Mouse (Mus musculus) heart, adult 2 months (tissue): ENCODE data around the gene Sirt6. TPM values are rescaled to one million over a fixed set of nuclear protein-coding genes. Genes with fewer than 3 reads are reported as not detected.

Experiments
- DNase-seq, 2 experiments: peaks; one replicate each; pipeline ENCODE4 v3.0.0; 2021
- H3K27ac ChIP-seq: fragments of 200-600 bp; 2 replicates; pipeline ENCODE4 v1.8.1; 2022
- H3K27me3 ChIP-seq: fragments of 200-500 bp; 2 replicates; pipeline ENCODE4 v1.6.1; 2012; ENCODE audit warnings: mild to moderate bottlenecking, low read length, inconsistent platforms, mixed read lengths; ENCODE audit not compliant: control insufficient read depth, insufficient read depth
- H3K36me3 ChIP-seq: fragments of 200-500 bp; 2 replicates; pipeline ENCODE4 v1.6.1; 2012; ENCODE audit warnings: low read length, inconsistent platforms; ENCODE audit not compliant: control insufficient read depth, insufficient read depth
- H3K4me1 ChIP-seq: fragments of 200-500 bp; 2 replicates; pipeline ENCODE4 v1.6.1; 2011; ENCODE audit warnings: low read length; ENCODE audit not compliant: control insufficient read depth, insufficient read depth
- H3K4me3 ChIP-seq: fragments of 200-600 bp; 2 replicates; pipeline ENCODE4 v1.8.1; 2022
- H3K79me2 ChIP-seq: fragments of 200-500 bp; replicated peaks from 2 replicates; pipeline ENCODE4 v1.6.1; 2012; ENCODE audit warnings: mild to moderate bottlenecking, inconsistent platforms, low read length, moderate library complexity, mixed read lengths; ENCODE audit not compliant: control insufficient read depth, insufficient read depth
- H3K9ac ChIP-seq: fragments of 200-500 bp; 2 replicates; pipeline ENCODE4 v1.6.1; 2012; ENCODE audit warnings: low read depth, mild to moderate bottlenecking, control low read depth, inconsistent platforms, low read length, mixed read lengths
- CTCF ChIP-seq: fragments of 200-600 bp; IDR thresholded peaks from 2 replicates; pipeline ENCODE4 v1.8.1; 2022; ENCODE audit warnings: antibody characterized with exemption, mild to moderate bottlenecking, moderate library complexity
- EP300 ChIP-seq: fragments of 200-500 bp; IDR thresholded peaks from 2 replicates; pipeline ENCODE4 v1.6.1; 2011; ENCODE audit warnings: low read depth, low read length, control low read depth; ENCODE audit not compliant: insufficient read depth
- POLR2A ChIP-seq: fragments of 200-500 bp; IDR thresholded peaks from 2 replicates; pipeline ENCODE4 v1.6.1; 2011; ENCODE audit warnings: mild to moderate bottlenecking, low read depth, low read length, control low read depth; ENCODE audit not compliant: insufficient read depth
- WGBS: fragments of 180-500 bp; shearing (Covaris S2); methylation state at CpG from one replicate; pipeline ENCODE4 v1.1.7; 2018; 5-methylcytosine and 5-hydroxymethylcytosine counted together
- intact Hi-C: fragments of 180-260 bp; cut with DNase I; formaldehyde crosslinking; loops from one replicate; pipeline ENCODE4 v1.15.1; 2025
- polyA plus RNA-seq: library from polyadenylated mRNA; depleted of rRNA; stranded (reverse); fragments of >200 nt; gene quantifications from 2 replicates; pipeline ENCODE4 v1.2.3, GENCODE M21; 2012
- total RNA-seq, 2 experiments: library from RNA; stranded (reverse); gene quantifications; 2 replicates each; pipeline ENCODE4 v1.2.3; 2021

Gene Sirt6
- total and polyA plus RNA-seq, 3 experiments, result 7.0 to 15.4 (median 7.9) TPM

DNA sequence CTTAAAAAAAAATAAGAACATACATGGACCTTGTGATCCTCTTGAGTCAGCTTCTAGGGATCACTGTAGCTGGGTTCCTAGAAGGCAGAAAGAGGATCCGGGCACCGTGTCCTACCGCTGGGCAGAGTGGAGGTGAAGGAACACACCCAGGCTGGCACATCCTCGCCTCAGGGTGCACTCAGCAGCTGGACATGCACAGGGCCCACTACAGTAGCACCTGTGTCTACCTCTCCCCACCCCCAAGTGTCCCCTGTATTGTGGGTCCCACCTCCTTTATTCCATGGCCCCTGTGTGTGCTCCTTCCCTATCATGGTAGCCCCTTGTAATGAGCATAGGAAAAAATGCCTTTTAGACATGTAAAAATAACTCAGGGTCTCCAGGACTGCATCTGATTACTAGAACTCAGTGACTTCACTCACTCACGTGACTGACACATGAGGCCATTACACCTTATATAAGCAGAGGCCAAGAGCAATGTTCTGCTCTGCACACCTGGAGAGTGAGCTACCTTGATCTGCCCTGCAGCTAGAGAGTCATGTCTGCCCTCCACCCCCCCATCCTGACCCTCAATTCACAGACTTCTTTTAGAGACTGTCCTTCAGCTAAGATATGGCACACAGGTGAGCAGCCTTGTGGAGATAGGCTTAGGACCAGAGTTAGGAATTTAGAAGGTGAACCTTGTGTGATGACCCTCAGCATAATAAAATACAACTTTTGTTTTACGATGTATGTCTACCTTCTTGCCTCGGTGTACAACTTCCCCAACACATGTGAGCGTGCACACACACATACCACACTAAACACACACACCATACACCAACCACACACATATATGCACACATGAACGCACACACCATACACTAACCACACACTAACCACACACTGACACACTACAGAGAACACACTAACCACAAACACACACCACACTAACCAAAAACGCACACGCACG, 23.3 kb downstream of the Sirt6 start:
- Histone ChIP-seq H3K27me3 (no peaks in the 10 kb centered on the region), H3K27ac (peak overlapping the region; percentile 60; the same call in 1 of the 2 replicates), H3K4me1 (peaks cover 12% of the 10 kb centered on the region), H3K9ac (peak overlapping the region; percentile 40), H3K36me3 (no peaks in the 10 kb centered on the region), H3K4me3 (peak overlapping the region; percentile 38), H3K79me2 (no peaks in the 10 kb centered on the region)
- TF ChIP-seq EP300 (no peak), POLR2A (no peak), CTCF (no peak)
- DNase-seq, result no peak
- intact Hi-C loops, result loop anchor here (2.0 kb wide), 4 partner anchors 39 to 103 kb away; partner anchors contain the start of gene S1pr4
- WGBS, result 68% methylated on average over 12 of the region's 12 CpGs

DNA sequence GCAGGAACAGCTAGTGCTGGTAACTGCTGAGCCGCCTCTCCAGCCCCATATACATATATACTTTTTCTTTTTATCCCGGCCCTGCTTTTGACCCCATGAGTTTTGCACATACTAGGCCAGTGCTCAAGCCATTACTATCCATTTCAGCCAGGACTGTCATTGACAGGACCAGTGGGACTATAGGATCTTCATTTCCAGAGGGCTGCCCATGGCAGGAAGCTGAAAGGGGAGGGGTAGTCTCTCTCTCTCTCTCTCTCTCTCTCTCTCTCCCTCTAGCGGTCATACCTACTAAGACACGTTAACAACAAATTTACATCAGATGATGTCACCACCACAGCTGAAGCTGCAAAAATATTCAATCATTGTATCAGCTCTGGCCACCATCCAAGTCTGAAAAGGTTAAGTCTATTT, 24.9 kb downstream of the Sirt6 start:
- peak in 1 of 2 experiments; percentile 30 for DNase-seq
- 25% methylated on average over 4 of the region's 4 CpGs for WGBS
- H3K36me3 ChIP-seq, result no peaks in the 10 kb centered on the region
- H3K27ac ChIP-seq, result no peak overlapping the region
- H3K27me3 ChIP-seq, result no peaks in the 10 kb centered on the region
- intact Hi-C loops, result no loop called here
- TF ChIP-seq POLR2A (no peak), CTCF (peak; percentile 75)
- H3K4me1 ChIP-seq, result peaks cover 12% of the 10 kb centered on the region
- H3K9ac ChIP-seq, result no peak overlapping the region
- H3K4me3 ChIP-seq, result no peak overlapping the region
- H3K79me2 ChIP-seq, result no peaks in the 10 kb centered on the region

DNA sequence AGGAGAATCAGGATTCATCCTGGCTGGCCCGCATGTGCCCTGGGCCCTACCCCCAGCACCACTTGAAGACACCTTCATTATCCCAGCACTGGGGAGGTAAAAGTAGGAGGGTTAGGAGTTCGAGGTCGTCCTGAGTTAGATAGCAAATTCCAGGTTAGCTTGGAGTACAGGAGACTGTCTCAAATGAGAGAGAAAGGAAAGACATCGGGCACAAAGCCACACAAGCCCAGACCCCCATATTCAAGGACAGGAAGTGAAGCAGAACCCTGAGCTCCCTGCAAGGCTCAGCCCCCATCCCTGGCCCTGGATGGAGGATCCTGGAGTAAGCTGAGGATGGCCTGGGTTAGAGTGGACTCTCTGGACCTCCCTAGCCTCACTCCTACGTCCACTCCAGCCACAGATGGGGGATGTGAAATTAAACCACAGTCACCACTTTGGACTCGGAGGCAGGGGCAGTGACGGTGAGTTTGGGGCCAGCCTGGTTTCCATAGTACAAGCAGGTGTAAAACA, 26.1 kb downstream of the Sirt6 start:
- H3K27me3 ChIP-seq, result no peaks in the 10 kb centered on the region
- DNase-seq, result no peak
- no peak for TF ChIP-seq POLR2A
- no peak for TF ChIP-seq CTCF
- no peak for TF ChIP-seq EP300
- no peaks in the 10 kb centered on the region for H3K36me3 ChIP-seq
- H3K27ac ChIP-seq, result peak overlapping the region; percentile 55
- peak overlapping the region; percentile 42 for H3K4me3 ChIP-seq
- H3K9ac ChIP-seq, result peak overlapping the region; percentile 7
- intact Hi-C loops, result no loop called here
- peaks cover 11% of the 10 kb centered on the region for H3K4me1 ChIP-seq
- no peaks in the 10 kb centered on the region for H3K79me2 ChIP-seq
- 43% methylated on average over 7 of the region's 7 CpGs for WGBS

DNA sequence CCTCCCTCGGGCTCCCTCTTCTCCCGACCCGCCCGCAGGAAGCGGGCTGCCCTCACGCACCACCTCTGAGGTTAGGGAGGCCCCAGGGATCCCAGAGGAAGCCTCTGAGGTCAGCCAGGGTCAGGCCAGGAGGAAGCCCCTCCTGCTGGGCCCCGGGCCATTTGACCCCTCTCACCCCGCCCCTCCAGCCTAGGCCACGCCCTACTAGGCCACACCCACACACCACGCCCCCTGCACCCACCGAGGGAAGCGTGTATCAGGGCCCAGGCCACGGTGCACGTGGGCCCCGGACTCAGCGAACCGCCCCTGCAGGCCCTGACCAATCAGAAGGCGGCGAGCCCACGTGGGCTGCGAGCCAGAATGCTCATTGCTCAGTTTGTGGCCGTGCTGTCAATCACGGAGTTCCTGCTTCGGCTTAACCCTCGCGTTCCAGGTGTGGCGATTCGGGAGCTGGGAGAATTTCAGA, 26.8 kb downstream of the Sirt6 start, which contains the start of gene Tle6:
Gene Tle6, minus strand, starts transcription at position 336 of the 466 bp plus-strand sequence.
- DNase-seq, result peak; percentile 93 to 94
- Histone ChIP-seq H3K27ac (peak within 1 kb of the TSS; percentile 55), H3K9ac (peak within 1 kb of the TSS; percentile 7), H3K36me3 (no peaks in the 10 kb centered on the region), H3K4me1 (peaks cover 13% of the 10 kb centered on the region), H3K4me3 (peak within 1 kb of the TSS; percentile 42), H3K27me3 (no peaks in the 10 kb centered on the region), H3K79me2 (no peaks in the 10 kb centered on the region)
- WGBS, result 1% methylated on average over 28 of the region's 28 CpGs
- TF ChIP-seq POLR2A (0 out of 2 replicates have a peak, but pooled peaks have one; percentile 24), EP300 (no peak), CTCF (no peak)
- intact Hi-C loops, result no loop called here

DNA sequence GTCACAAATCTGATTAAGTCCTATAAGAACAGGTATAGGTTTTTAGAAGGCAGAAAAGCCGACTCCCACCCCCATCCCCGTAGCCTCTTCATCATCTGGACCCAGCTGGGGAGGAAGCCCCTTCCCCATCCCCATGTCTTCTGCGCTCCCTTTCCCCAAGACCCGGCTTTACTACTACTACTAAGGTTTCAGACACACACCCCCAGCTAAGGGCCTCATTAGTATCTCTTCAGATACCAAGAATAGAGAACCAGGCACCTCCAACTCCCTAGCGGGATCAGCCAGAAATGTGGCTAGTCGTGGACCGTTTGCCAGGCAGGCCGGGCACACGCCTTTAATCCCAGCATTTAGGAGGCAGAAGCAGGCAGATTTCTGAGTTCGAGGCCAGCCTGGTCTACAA, 27.5 kb downstream of the Sirt6 start:
- Histone ChIP-seq H3K4me1 (peaks cover 13% of the 10 kb centered on the region), H3K27me3 (no peaks in the 10 kb centered on the region), H3K4me3 (no peak overlapping the region), H3K36me3 (no peaks in the 10 kb centered on the region), H3K27ac (peak overlapping the region; percentile 55; the same call in 1 of the 2 replicates), H3K79me2 (no peaks in the 10 kb centered on the region), H3K9ac (no peak overlapping the region)
- no peak for DNase-seq
- WGBS, result 53% methylated on average over 10 of the region's 10 CpGs
- TF ChIP-seq EP300 (no peak), POLR2A (no peak), CTCF (no peak)
- intact Hi-C loops, result no loop called here

DNA sequence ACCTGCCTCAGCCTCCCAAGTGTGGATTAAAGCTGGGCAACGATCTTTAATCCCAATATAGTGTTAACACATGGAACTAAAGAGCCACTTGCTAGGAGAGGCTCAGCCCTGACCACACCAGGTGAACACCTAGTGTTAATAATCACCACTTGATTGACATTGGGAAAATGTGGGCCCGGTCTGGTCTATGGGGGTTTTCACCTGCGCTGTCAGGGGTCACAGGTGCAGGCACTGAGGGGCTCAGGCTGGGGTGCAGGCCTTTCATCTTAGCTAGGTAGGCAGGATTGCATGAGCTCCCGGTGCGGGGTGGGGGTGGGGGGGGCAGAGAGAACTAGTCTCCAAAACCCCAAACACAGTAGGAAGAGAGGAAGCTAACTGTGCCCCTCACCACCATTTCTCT, 28.0 kb downstream of the Sirt6 start:
- TF ChIP-seq EP300, result no peak
- TF ChIP-seq CTCF, result no peak
- no peak for TF ChIP-seq POLR2A
- 84% methylated on average over 5 of the region's 5 CpGs for whole genome bisulfite sequencing

More for the DNA sequence above, 28.0 kb downstream of the Sirt6 start:
- intact Hi-C loops, result loop anchor here (2.0 kb wide), 1 partner anchor 25 kb away; the partner anchor contains the start of gene Tle2
- no peaks in the 10 kb centered on the region for H3K79me2 ChIP-seq
- no peaks in the 10 kb centered on the region for H3K36me3 ChIP-seq
- no peak overlapping the region for H3K27ac ChIP-seq
- no peak for DNase-seq
- no peak overlapping the region for H3K4me3 ChIP-seq
- H3K9ac ChIP-seq, result no peak overlapping the region
- no peaks in the 10 kb centered on the region for H3K27me3 ChIP-seq
- H3K4me1 ChIP-seq, result peaks cover 10% of the 10 kb centered on the region
